Mouse (Mus musculus) gastrocnemius, postnatal 14 days (tissue): ENCODE results near the gene Folr1. TPM values are rescaled to one million over a fixed set of nuclear protein-coding genes. Genes with fewer than 3 reads are reported as not detected.

Experiments used
- DNase-seq: peaks from one replicate; pipeline ENCODE4 v3.0.0; 2021; ENCODE audit warnings: mixed read lengths
- intact Hi-C: fragments of 180-260 bp; cut with DNase I; formaldehyde crosslinking; loops from one replicate; pipeline ENCODE4 v1.15.1; 2025; ENCODE audit warnings: low total_unique reads
- total RNA-seq, 2 experiments: library from RNA; stranded (reverse); gene quantifications; 2 replicates each; pipeline ENCODE4 v1.2.3; 2021

The Folr1 gene
- total RNA-seq, 2 experiments from 2014 or later = 1.6 to 2.2 TPM

DNA sequence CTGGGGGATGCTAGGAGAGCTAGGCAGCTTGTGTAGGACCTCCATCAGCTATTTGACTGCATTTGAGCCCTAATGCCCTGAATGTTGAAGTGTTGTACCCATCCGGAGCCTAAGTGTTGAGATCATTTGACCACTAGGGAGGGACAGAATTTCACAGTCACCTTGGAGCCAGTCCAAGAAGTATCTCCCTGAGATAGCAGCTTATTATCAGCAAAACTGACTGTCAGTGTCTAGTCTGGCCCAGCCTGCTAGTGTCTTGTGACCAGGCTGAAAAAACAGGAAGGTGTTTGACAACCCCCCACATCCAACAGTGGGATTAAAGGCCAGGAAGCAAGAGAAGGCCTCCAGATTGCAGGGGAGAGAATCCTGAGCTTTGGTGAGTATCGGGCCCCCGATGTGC lies 708 bp upstream of the Folr1 start:
- intact Hi-C loops = no loop called here
- no peak for DNase-seq

- no peak for DNase-seq
- intact Hi-C loops = no loop called here
Observed at GRCm38 (mm10) chr7:101869163-101869500, 1.5 kb downstream of the Folr1 start.

DNA sequence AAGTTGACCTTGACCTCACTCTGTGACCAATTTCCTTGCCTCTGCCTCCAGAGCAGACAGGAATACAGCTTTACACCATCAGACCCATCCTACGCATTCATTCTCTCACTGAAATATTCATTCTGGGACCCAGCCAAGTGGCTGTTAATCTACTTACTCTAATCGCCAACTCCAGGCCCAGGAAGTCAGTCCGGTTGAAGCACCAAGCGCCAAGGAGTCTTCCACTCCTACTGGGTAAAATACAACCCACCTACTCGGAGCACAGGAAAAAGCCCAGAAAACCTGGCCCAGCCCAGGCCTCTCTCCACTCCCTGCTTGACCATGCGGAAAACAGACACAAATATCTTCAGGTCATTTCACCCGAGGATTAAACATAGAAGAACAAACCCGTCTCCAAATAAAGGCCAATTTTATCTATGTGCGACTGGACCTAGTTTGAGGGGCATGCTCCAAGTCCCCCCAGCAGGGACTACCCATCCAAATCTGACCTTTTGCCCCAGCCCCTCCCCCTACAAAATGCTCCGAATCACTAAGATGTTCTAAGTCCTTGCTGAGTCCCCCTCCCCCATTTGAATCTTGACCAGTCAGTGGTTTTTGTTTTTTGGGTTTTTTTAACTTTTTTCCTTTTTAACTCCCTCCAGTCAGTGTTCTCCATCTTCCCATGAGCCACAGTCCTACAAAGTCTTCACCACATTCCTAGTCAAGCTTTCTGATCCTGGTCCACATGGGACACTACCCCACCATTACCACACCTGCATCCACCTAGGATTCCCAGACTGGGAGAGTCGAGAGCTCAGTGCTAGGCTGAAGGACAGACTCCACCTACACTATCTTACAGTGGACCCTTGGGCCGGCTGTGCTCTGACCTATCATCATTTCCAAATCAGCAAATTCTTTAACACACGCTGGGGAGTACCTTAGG lies 2.1 kb downstream of the Folr1 start:
- intact Hi-C loops = no loop called here
- no peak for DNase-seq

DNA sequence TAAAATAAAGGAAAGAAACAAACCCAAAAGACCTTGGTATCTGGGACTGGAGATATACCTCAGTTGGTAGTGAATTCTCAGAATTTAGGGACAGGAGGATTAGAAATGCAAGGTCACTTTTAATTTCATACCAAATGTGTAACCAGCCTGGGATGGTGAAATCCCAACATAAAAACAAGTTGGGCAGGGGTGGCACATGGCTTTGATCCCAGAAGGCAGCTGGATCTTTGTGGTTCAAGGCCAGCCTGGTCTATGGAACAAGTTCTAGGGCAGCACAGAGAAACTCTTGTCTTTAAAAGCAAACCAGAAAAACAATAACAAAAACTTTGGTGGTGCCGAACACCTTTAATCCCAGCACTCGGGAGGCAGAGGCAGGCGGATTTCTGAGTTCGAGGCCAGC lies 3.1 kb downstream of the Folr1 start:
- DNase-seq = no peak
- intact Hi-C loops = no loop called here

- intact Hi-C loops = no loop called here
- no peak for DNase-seq
Observed at GRCm38 (mm10) chr7:101866491-101867265, 3.9 kb downstream of the Folr1 start.

GRCm38 (mm10) chr7:101863415-101863814 lies 7.2 kb downstream of the Folr1 start, which contains the start of gene Anapc15:
TSS of gene Anapc15 (plus strand) at chr7:101863715.
- intact Hi-C loops = no loop called here
- no peak for DNase-seq

DNA sequence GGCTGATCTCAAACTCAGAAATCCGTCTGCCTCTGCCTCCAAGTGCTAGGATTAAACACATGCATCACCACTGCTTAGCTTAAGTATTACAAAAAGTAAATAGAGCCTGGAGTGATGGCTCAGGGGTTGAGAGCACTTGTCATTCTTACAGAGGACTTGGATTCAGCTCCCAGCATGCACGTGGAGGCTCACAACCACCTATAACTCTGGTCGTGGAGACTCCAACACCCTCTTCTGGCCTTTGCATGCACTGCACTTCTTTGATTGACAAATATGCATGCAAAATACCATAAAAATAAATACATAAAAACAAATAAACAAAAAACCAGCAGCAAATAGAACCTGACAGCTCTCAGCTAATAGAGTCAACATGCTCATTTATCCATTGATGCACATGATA lies 8.3 kb downstream of the Folr1 start:
- no peak for DNase-seq
- intact Hi-C loops = no loop called here

- intact Hi-C loops = no loop called here
- DNase-seq = no peak
Observed at GRCm38 (mm10) chr7:101860978-101861377, 9.6 kb downstream of the Folr1 start.

DNA sequence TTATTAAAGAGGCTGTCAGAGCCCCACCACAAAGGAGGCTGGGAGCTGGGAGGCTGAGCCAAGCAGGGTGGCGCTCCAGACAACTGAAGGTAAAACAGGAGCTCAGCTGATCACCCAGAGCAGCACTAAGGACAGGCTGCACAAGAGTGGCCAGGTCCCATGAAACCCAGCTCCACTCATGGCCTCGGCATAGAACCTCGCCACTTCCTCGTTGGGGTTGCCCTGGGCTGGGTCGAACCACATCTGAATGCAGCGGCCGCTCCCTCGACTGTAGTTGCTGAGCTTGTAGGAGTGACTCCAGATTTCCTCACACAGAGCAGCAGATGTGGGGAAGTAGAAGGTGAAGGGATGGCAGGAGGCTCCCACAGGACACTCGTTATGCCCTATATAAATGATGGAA lies 12.2 kb downstream of the Folr1 start:
- DNase-seq = no peak
- intact Hi-C loops = no loop called here

DNA sequence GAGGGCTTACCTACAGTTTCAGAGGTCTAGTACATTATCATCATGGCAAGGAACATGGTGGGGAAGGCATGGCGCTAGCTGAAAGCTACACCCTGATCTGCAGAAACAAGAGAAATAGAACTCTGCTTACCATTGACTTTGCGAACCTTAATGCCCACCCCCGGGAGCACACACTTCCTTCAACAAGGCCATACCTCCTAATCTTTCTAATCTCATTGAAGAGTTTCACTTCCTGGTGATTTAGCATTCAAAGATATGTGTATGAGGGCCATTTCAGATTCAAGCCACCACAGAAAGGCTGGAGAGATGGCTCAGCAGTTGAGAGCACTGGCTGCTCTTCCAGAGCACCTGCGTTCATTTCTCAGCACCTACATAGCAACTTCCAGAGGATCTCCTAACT lies 13.5 kb downstream of the Folr1 start, which contains the start of gene Folr2:
TSS of gene Folr2 (minus strand) at position 101 of the 400 bp plus-strand sequence.
- DNase-seq = no peak
- intact Hi-C loops = no loop called here

GRCm38 (mm10) chr7:101853816-101854215 lies 16.8 kb downstream of the Folr1 start:
- DNase-seq = no peak
- intact Hi-C loops = no loop called here

DNA sequence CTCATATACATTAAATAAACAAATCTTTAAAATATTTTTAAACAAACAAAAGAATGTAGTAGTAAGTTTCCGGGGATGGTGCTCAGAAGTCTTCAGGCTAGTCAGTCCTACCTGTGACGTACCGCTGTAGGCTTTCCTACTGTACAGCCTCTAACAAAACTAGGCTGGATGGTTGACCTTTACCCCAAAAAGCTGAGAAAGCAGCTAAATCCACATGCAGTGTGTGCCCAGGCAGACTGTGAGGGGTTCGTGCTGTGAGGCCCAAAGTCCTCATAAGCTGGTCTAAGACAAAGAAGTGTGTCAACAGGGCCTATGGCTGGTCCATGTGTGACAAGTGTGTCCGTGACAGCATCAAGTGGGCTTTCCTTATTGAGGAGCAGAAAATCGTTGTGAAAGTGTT lies 17.7 kb downstream of the Folr1 start:
- no peak for DNase-seq
- intact Hi-C loops = no loop called here

GRCm38 (mm10) chr7:101851689-101852088 lies 18.9 kb downstream of the Folr1 start:
- intact Hi-C loops = no loop called here
- DNase-seq = no peak

DNA sequence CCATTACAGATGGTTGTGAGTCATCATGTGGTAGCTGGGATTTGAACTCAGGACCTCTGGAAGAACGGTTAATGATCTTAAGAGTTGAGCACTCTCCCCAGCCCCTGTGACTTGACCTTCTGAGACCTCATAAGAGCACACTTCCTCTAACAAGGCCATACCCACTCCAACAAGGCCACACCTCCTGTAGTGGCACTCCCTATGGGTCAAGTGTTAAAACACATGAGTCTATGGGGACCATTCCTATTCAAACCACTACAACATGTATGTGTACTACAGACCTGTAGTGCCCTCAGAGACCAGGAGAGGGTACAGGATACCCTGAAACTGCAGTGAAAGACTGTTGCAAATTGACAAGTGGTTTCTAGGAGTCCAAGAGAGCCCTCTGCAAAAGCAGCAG lies 22.7 kb downstream of the Folr1 start:
- intact Hi-C loops = no loop called here
- DNase-seq = no peak

DNA sequence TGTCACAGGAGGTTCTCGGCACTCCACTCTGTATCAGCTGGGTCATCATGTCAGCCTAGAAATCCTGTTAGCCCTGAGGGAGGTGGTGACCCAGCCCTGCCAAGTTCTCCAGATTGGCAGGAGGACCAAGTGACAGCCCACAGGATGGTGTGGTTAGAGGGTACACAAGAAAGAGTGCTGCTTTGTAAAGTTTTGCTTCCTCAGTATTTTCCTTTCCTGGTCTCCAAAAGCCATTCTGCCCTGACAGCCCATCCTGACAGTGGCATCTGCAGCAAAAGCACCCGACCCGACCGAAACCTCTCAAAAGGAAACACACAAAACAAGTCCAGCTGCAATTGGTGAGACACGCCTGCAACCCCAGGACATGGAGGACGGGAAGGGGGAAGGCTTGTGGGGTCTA lies 26.4 kb downstream of the Folr1 start:
- DNase-seq = no peak
- intact Hi-C loops = no loop called here

DNA sequence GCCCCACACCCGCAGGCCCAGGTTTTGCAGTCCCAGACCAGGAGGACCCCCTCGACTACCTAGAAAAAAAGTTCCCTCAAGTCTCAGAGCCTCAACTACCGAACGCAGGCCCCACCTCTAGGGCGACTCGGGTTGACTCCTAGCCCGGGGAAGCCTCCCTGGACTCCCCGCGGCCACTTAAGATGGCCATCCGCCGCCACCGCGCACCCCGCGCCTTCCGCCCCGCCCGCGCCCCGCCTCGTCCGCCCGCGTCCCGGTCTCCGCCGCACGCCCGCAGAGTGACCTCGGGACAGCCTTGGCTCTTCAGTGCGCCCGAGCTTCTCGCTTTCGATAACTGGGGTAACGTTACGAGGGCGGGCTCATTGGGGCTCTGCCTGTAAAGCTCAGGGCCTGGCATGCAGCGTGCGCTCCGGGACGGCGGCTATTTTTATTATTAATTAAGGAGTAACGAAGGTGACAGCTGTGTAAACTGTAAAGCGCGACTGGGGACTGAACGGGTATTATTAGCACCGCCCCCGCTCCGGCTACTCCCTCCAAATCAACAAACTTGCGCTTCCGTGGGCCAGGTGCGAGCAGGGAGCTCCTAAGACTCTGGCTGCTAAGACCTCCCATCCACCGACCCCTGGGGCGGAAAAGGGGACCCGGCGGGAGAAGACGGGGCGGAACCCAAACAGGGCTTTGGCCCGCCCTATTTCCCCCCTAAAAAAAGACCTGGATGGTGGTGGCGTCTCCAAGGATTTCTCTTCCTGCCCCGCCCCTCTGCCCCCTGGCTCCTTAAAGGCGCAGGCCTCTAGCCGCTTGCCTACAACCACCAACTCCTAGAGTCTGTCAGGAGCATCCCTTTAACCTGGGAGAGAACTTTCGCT lies 32.7 kb downstream of the Folr1 start, which contains the start of gene Inppl1:
TSS of gene Inppl1 (minus strand) at position 624 of the 866 bp plus-strand sequence.
- peak; percentile 89 for DNase-seq
- intact Hi-C loops = loop anchor here (10.0 kb wide), 1 partner anchor 163 kb away; no protein-coding TSS in a partner anchor

DNA sequence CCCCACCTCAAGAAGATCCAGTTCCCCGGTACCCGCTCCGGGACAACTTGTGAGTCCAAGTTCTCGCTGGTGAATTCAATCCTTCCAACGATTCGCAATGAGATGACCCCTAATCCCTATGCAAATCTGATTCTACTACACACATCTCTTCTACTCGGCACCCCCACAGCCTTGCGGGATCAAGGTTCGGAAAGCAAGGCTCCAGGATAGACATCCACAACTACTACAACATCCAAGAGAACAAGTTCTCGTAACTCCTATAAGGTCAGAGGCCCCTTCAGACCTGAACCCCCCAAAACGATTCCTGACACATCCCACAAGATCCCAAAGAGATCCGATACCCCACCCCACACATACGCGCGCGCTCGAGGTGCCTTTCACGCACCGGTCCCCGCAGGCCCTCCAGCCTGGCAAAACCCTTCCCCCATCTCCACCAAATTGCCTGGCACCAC lies 33.4 kb downstream of the Folr1 start:
- DNase-seq = no peak
- intact Hi-C loops = loop anchor here (10.0 kb wide), 1 partner anchor 162 kb away; no protein-coding TSS in a partner anchor

DNA sequence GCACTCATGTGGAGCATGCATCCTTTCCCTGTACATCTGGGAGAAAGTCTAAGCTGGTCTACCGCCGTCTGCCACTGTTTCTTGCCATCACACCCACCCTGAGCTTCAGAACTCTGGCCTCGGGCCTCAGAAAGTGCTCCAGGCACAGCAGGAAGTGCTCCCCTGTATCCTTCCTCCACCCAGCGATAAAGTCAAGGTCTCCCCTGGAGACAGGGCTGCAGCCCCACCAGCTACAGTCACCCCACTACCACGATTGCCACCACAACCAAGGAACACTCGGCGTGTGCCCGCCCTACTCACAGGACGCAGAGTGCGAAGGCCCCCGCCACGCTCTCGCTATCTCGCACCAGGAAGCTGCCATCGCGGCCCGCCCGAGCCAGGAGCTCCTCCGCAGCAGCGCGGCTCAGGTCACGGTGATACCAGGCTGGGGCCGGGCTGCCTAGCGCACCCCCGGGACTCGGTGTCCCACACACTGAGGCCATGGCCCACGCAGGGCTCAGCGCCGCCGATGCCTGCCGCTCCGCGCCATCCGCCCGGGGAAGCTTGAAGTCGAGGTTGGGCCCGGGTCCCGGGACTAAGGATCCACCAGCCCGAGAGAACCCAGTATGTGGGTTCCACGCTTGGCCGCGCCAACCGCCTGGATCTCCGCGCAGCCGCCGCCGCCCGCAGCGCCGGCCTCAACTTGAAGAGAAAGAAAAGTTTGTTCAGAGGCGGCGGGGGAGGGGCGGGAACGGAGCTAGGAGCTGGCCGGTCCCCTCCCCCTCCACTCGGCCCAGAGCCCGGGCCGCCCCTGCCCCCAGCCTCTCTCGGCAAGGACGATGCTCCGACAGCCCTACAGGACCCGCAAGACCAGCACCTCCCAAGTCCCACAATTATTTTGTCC lies 34.1 kb downstream of the Folr1 start:
- intact Hi-C loops = loop anchor here (10.0 kb wide), 1 partner anchor 162 kb away; no protein-coding TSS in a partner anchor
- DNase-seq = peak; percentile 73
